Mouse (Mus musculus): ENCODE measurements at regions not wholly inside any gene's neighbourhood (a gene's known extent, or its start where the extent isn't known, plus 50 kb on each side); places are given as distances from the start of the nearest gene placed in this dataset.

DNA sequence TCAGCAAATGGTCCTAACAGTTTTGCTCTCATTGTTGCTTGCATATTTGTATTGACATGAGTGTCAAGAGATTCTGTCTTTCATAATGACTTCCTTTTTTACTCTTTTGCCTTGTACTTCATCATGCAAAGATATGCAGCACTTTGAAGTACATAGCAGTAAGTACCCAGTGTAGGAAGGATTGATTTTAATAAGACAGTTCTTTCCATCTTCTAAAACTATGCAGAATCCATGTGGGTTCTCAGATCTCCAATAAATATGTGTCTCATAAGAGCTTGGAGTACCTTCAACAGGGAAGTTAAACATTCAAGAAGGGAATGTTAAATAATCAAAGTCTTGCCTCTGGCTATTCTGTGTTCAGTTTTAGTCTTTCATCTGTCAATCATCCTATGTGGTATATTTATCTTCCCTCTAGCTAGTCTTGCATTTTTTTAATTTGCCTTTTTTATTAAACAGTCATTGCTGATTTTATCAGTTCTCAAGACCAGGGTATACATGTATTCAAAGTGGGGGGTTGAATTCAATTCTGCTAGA lies 926.1 kb downstream of the Slitrk1 start:
- DNase-seq (ENCODE audit: extremely low spot score in 1 of 2, low spot score in 1 of 2): no peak

DNA sequence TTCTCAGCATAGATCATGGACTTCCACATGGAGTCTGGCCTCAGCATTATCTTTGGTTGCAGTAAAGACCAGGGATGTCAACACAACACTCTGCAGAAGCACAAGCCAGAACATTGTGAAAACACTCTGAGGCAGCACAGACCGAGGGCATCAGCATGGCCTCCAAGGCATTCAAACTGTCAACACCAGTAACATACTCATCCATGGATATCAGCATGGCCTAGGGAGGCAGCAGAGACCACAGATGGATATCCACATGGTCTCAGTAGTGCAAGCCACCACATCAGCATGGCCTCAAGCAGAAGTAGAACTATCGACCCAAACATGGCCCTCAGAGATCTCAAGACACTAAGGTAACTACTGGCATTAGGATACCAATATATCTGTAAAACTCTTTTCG lies 935.8 kb downstream of the Slitrk1 start:
- no peak for DNase-seq (ENCODE audit: extremely low spot score in 1 of 2, low spot score in 1 of 2)

DNA sequence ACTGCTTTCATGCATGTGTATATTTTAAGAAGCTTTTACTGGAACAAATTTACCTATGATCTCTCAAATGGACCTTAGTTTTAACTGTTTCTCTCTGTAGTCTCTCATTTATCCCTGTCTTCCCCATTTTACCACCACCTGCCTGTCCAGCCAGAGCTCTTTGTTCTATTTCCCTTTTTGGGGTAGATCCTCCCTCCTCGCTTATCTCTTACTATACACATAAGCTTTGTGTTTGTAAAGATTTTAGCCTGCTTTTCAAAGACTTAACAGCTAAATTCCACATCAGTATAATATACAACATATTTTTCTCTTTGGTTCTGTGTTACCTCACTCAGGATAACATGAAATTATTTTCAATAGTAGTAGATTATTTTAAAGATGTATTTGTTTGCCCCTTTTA lies 961.9 kb downstream of the Slitrk1 start:
- no peak for DNase-seq (ENCODE audit: extremely low spot score in 1 of 2, low spot score in 1 of 2)

DNA sequence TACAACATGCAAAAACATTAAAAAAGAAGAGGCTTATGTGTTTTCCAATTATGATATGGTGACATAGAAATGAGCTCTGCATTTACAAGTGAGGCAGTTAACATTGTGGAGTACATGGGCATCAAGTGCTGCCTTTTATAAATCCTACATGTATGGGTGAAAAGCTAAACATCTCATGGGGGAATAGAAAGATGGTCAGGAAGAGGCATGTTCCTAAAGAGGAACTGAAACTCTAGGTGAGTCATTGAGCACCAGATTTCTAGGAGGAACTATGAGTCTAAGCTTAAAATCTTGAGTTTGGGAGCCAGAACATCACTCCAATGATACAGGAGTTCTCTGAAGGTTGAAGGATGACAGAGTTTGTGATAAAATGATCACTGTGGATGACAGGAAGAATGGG lies 1010.2 kb downstream of the Slitrk1 start:
- DNase-seq (ENCODE audit: extremely low spot score in 1 of 2, low spot score in 1 of 2): no peak

DNA sequence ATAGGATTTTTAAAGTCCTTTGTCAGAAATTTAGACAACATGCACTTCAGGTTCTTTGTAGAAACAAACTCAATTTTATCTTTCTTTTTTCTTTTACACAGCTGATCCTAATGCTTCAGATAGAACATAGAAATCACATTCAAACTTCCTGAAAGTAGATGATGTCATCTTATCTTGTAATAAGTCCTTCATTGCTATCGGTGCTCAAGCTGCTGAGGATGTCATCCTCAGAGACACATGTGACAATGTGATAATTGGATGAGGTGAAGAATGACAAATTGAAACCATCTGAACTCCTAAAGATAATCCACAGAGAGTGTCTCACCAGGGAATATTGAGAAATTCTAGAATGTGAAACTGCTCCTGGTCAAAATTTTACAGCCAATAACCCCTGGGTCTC lies 1012.1 kb downstream of the Slitrk1 start:
- no peak for DNase-seq (ENCODE audit: extremely low spot score in 1 of 2, low spot score in 1 of 2)

DNA sequence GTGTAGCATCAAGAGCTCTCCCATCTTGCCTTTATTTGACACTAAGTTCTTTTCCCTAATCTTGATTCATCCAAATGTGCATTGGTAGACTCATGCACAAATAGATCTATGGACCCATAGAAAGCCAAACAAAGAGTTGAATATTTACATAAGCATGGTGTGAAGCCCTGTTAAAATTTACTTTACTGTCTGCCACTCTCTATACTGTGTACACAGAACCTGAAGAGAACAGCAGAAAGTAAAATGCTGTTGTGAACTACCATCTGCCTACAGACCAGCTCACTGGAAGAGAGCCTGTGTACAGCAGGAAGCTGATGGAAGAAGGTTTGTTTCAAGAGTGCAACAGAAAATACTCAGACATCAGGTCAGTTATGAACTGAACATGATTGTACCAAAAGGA lies 1053.1 kb downstream of the Slitrk1 start:
- no peak for DNase-seq (ENCODE audit: extremely low spot score in 1 of 2, low spot score in 1 of 2)

DNA sequence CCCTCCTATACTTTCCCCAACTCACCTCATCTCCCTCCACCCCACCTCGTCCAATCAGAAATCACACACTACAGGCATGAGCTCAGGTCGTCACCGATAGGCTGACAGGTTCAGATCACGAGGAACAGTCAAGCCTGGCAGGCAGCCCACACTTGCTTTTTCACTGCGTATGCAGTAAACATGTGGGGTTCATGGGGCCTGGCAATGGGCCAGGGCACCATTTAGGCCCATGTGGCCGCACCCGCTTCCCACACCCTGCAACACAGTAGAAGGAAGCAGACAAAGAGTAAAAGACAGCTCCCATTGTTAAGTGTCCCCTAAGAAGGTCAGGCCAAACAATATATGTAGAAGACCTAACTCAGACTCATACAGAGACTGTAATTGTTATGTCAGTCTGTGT lies 1064.3 kb downstream of the Slitrk1 start:
- no peak for DNase-seq (ENCODE audit: extremely low spot score in 1 of 2, low spot score in 1 of 2)

DNA sequence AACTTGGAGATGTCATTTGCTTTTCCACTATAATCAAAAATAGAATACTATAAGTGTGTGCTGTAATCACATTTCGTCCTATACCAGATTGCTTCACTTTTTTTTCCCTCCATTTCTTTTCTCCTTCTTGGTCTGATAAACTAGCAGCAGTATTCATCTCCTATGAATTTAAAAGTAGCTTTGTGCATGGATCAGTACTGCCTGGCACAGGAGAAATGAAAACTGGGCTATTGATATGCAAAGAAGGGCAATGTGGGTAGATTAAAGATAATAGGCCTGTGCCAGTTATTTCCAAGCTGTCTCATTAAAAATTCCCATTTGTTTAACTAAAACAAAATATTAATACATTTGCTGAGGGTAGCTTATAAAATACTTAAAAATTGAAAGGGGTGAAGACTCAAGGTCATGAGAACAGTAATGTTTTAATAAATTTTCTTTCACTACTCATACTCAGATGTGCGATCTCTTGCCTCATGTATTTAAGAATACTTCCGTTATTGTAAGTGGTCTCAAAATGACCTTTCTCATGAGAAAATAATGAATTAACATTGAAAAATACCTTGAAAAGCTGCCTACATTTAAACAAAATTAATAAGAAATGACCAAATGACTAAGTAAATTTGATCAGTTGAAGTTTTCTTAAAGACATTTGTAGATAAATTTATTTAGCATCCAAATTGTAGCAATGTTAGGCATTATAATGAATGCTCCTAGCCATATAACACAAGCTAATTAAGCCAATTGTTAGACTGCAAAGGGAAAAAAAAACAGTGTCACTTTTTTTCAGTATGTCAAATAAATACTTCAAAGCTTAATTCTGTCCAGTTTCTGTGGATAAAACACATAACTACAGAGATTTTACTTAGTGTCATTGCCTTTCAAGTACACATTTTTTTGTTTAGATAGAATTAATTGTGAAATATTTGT lies 1068.4 kb downstream of the Slitrk1 start:
- no peak for DNase-seq (ENCODE audit: extremely low spot score in 1 of 2, low spot score in 1 of 2)

DNA sequence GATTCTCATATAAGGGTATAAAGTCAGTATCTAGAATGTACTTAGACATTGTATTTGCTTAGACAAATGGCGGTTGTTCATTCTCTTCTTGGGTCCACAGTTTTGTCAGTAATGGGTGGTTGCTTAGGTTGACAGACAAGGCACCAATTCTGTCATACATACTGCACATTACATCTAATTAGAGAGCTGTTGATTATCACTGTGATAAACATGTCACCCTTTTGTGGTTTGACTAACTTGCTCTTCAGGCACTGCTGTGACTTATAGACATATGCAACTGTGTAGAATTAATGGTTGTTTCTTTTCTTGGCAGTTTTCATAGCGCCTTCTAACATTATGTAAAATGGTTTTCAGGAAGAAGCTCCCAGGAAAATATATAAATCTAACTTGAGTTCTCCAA lies 1069.4 kb downstream of the Slitrk1 start:
- DNase-seq (ENCODE audit: extremely low spot score in 1 of 2, low spot score in 1 of 2): no peak

DNA sequence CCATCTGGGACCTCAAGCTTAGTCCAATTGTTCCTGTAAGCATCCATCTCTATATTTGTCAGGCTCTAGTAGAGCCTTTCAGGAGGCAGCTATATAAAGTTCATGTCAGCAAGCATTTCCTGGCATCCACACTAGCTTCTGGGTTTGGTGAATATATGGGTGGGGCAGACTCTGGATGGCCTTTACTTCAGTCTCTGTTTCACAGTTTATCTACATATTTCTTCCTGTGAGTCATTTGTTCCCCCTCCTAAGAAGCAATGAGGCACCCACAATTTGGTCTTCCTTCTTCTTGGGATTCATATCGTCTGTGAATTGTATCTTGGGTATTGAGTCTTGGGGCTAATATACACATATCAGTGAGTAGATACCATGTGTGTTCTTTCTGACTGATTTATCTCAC lies 1081.0 kb downstream of the Slitrk1 start:
- DNase-seq (ENCODE audit: extremely low spot score in 1 of 2, low spot score in 1 of 2): no peak

DNA sequence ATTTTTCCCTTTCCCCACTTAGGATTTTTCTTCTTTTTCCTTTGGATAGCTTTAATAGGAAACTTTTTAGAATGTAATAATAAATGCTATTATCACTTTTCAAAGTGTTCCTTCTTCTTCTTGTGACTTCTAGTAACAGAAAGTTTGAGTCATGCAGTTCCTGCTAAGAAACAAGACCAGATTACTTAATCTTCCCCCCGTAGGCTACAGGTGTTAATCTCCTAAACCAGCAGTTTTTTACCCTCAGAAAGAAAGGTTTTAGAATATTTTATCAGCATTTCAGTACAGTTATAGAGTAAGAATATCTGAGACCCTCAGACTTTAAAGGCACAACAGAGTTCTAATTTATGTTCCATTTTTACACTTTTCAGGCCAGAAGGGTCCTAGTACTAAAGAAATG lies 1128.7 kb downstream of the Slitrk1 start:
- DNase-seq (ENCODE audit: extremely low spot score in 1 of 2, low spot score in 1 of 2): no peak

Measured in frontal cortex, adult 2 months (tissue).